Mouse (Mus musculus) layer of hippocampus, adult 2 months (tissue): Measurements from ENCODE around the gene Tmprss2. TPM values are rescaled to one million over a fixed set of nuclear protein-coding genes. Genes with fewer than 3 reads are reported as not detected.
"Not testable (repeated sequence)": the region's sequence is repeated elsewhere in the genome, so short reads cannot be mapped to it uniquely, and the experiment has no call there.

Source experiments
- DNase-seq, 2 experiments: peaks; one replicate each; pipeline ENCODE4 v3.0.0; 2022; ENCODE audit warnings: low spot score in 2 of 2
- H3K27ac ChIP-seq: fragments of 200-600 bp; 2 replicates; pipeline ENCODE4 v1.8.1; 2022
- H3K4me3 ChIP-seq: fragments of 200-600 bp; 2 replicates; pipeline ENCODE4 v1.8.1; 2022; ENCODE audit warnings: mild to moderate bottlenecking
- CTCF ChIP-seq: fragments of 200-600 bp; conservative IDR thresholded peaks from 2 replicates; pipeline ENCODE4 v1.8.1; 2022; ENCODE audit warnings: antibody characterized with exemption, mild to moderate bottlenecking, moderate library complexity
- total RNA-seq, 2 experiments: library from RNA; stranded (reverse); gene quantifications; 2 replicates each; pipeline ENCODE4 v1.2.3; 2021

Gene Tmprss2
- total RNA-seq, 2 experiments from 2014 or later, result not detected

DNA sequence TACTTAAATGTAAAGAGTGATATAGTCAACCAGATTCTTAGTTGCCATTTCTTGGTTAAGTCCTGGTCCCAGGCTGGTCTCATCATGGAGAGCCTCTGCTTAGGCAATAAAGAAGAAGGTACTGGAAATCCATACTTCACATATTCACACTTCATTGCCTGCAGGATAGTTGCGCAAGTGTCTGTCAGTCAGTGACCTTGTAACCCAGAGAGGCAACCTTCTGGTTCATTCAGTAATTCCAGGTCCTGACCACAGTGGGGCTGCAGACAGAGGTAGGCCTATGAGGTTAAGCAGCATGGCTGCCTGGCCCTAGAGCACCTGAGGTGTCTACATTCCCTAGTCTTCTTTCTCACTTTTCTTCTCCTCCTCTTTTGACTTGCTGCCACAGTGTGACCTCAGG lies 3.0 kb downstream of the Tmprss2 start:
- DNase-seq, result no peak
- no peak for TF ChIP-seq CTCF
- no peak overlapping the region for H3K4me3 ChIP-seq
- no peak overlapping the region for H3K27ac ChIP-seq

GRCm38 (mm10) chr16:97606829-97607228 lies 4.2 kb downstream of the Tmprss2 start:
- no peak for TF ChIP-seq CTCF
- no peak overlapping the region for H3K27ac ChIP-seq
- no peak for DNase-seq
- H3K4me3 ChIP-seq, result no peak overlapping the region

DNA sequence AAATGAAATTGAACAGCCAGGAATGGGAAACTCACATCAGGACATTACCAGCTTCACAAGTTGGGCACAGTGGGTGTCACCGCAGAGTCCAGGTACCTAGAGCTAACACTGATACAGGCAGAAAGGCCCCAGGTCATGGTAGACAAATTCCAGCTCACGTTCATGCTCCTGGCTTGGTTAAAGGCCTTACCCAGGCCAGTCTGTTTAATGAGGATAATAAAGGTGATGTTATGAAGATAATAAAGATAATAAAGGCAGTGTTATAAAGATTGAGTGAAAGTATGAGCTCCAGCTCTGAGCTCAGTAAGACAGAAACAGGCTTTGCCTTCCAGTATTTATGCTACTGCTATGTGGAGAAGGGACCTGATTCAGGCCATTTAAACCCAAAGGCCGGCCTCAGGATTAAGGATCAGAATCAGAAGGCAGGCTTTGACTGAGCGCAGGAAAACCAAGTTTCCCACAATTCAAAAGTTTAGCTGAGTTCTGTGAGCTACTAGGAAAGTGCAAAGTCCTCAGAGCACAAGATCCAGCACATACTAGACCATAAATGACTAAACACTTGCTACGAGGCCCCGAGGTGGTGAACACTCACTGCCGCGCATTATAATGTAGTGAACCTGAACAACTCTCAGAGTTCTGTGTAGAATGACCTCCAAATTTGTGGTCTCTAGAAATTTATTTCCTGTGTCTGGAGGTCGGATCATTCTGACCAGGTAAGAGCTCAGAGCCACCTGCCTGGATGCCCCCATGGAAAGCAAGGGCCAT lies 4.9 kb downstream of the Tmprss2 start:
- no peak for DNase-seq
- H3K4me3 ChIP-seq, result no peak overlapping the region
- TF ChIP-seq CTCF, result no peak

DNA sequence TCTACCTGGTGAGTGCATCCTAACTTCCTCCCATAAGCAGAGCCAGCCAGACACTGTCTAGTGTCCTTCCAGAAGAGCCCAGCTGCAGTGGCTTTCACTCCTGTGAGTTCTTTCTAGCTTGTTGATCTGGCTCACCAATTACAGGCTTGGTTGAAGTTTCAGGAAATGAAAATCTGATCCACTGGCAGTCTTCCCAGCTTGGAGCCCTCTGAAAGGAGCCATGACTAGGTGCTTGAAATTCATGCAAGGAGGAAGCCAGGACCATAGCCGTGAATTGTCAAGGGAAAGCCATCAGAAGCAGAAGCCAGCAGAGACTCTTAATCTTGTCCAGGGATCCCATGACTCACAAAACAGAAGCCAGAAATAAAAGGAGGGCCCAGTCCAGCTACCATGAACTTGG lies 8.7 kb downstream of the Tmprss2 start:
- H3K27ac ChIP-seq, result no peak overlapping the region
- H3K4me3 ChIP-seq, result no peak overlapping the region
- DNase-seq, result peak; percentile 16 to 23
- no peak for TF ChIP-seq CTCF

More for the DNA sequence above, 4.9 kb downstream of the Tmprss2 start:
- no peak overlapping the region for H3K27ac ChIP-seq

- DNase-seq, result no peak
- H3K27ac ChIP-seq, result no peak overlapping the region
- H3K4me3 ChIP-seq, result no peak overlapping the region
- TF ChIP-seq CTCF, result no peak
These were observed 10.4 kb downstream of the Tmprss2 start for GRCm38 (mm10) chr16:97600591-97600990.

GRCm38 (mm10) chr16:97598046-97598445 lies 12.9 kb downstream of the Tmprss2 start:
- Histone ChIP-seq H3K27ac (no peak overlapping the region), H3K4me3 (no peak overlapping the region)
- DNase-seq, result no peak
- no peak for TF ChIP-seq CTCF

DNA sequence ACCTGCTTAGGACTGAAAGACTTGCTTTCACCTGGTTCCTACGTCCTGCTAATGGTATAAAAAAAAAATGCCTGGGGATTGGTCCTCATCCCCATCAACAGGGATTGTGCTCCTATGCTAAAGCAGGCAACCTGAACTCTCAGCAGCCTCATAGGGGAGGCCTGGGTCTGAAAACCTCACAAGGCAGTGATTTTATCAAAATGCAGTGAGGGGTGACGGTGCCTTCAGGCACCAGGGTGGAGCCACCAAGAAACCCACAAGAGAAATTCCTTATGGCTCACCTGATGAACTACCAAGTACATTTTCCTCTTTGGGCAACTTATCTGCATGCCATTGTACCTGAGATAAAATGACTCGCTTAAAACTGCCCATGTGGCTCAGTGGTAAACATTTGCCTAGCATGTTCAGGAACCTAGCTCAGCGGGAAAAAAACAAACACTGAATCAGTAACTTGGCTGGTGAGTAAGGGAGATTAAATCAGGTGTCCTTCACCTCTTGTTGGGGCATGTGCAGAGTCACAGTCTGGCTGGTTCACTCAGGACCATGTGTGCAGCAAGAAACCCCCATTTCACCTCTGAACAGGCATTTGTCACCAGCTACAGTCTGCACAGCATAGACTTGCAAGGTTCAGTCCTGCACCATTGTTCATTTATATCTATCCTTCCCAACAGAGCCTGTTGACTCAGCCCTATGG lies 17.0 kb downstream of the Tmprss2 start:
- H3K4me3 ChIP-seq, result no peak overlapping the region
- no peak overlapping the region for H3K27ac ChIP-seq
- no peak for DNase-seq
- TF ChIP-seq CTCF, result no peak

GRCm38 (mm10) chr16:97593057-97593456 lies 17.9 kb downstream of the Tmprss2 start:
- Histone ChIP-seq H3K4me3 (no peak overlapping the region), H3K27ac (no peak overlapping the region)
- DNase-seq, result peak; percentile 15 to 68
- TF ChIP-seq CTCF, result peak; percentile 87

DNA sequence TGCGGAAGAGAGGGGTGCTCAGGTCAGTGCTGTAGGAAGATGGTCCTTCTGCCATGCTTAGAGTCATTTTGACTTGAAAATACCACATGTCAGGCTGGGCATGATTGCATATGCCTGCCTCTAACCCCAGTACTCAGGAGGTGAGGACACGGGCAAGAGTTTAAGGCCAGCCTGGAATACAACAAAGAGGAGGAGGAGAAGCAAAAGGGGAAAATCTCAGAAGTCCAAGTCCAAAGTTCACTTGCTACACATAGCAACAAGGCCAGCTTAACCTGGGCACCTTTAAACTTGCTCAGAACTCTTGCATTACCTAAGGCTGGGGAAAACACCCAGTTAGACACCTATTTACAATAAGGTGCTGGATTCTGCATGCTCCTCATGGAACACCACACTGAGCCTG lies 19.5 kb downstream of the Tmprss2 start:
- Histone ChIP-seq H3K4me3 (no peak overlapping the region), H3K27ac (no peak overlapping the region)
- no peak for TF ChIP-seq CTCF
- DNase-seq, result no peak

DNA sequence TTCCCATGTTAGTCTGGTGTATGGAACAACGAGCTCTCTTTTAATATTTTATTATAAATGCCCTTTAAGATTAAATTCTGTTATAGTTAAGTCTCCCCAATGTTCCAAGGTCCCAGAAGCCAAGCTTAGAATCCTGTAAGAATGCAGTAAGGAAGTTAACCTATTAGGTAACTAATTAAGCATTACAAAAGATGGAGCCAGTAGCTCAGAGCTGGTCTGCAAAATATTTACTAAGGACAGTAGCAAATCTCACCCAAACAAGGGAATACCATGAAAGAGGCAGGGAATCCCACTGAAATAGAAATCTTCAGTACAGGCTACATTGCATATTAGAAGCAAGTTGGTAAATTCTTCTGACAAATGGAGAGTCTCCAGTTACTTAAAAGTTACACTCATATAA lies 28.1 kb downstream of the Tmprss2 start:
- not testable (repeated sequence) for DNase-seq, H3K4me3 ChIP-seq, H3K27ac ChIP-seq

- no peak for DNase-seq
- H3K4me3 ChIP-seq, result no peak overlapping the region
- TF ChIP-seq CTCF, result no peak
- no peak overlapping the region for H3K27ac ChIP-seq
These were observed 41.6 kb downstream of the Tmprss2 start for GRCm38 (mm10) chr16:97569426-97569825.

DNA sequence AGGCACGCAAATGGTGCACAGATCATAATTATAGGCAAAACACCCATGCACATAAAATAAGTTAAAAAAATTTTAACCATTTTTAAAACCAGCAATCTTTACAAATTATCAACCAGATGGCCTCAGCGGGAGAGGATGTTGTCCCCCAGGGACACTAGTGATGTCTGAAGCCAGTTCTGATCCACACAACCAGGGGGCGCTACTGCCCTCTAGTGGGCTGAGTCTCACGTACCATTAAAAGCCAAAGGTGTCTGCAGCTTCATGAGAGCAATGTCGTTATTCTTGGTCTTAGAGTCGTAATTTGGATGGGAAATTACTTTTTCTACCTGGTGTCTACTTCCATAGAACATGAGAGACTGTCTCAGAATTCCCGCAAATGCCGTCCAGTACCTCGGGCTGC lies 42.3 kb downstream of the Tmprss2 start:
- DNase-seq, result peak; percentile 29 to 65
- Histone ChIP-seq H3K27ac (no peak overlapping the region), H3K4me3 (no peak overlapping the region)
- peak; percentile 84 for TF ChIP-seq CTCF

GRCm38 (mm10) chr16:97544340-97544739 lies 66.7 kb downstream of the Tmprss2 start:
- Histone ChIP-seq H3K4me3 (no peak overlapping the region), H3K27ac (no peak overlapping the region)
- TF ChIP-seq CTCF, result no peak
- no peak for DNase-seq

GRCm38 (mm10) chr16:97536859-97537258 lies 74.1 kb downstream of the Tmprss2 start:
- Histone ChIP-seq H3K27ac (peak overlapping the region; percentile 91; the same call in 1 of the 2 replicates), H3K4me3 (no peak overlapping the region; the same call in 1 of the 2 replicates)
- DNase-seq, result no peak
- peak; percentile 26; the same call in 1 of the 2 replicates for TF ChIP-seq CTCF
